Mouse (Mus musculus) hindbrain, postnatal 0 days (tissue): ENCODE results near the gene Dvl3. TPM values are rescaled to one million over a fixed set of nuclear protein-coding genes. Genes with fewer than 3 reads are reported as not detected.
"Not testable (repeated sequence)": the region's sequence is repeated elsewhere in the genome, so short reads cannot be mapped to it uniquely, and the experiment has no call there.

Source experiments
- ATAC-seq: fragments of 200-750 bp; cut with Nextera tagmentation; 2 replicates; pipeline ENCODE4 v1.8.0; 2017; ENCODE audit warnings: mild to moderate bottlenecking, moderate TSS enrichment, moderate library complexity
- DNase-seq: peaks from one replicate; pipeline ENCODE4 v3.0.0-alpha.2; 2015; ENCODE audit warnings: low spot score
- H3K27ac ChIP-seq: fragments of 300-500 bp; sonication (generic); 2 replicates; pipeline ENCODE4 v1.5.1; 2014; ENCODE audit warnings: mild to moderate bottlenecking
- H3K27me3 ChIP-seq: fragments of 300-500 bp; sonication (generic); 2 replicates; pipeline ENCODE4 v1.6.1; 2014; ENCODE audit warnings: low read length, mixed read lengths; ENCODE audit not compliant: insufficient read depth
- H3K36me3 ChIP-seq: fragments of 300-500 bp; sonication (generic); 2 replicates; pipeline ENCODE4 v1.6.1; 2014; ENCODE audit warnings: low read length, mixed read lengths; ENCODE audit not compliant: insufficient read depth
- H3K4me1 ChIP-seq: fragments of 300-500 bp; sonication (generic); 2 replicates; pipeline ENCODE4 v1.6.1; 2014; ENCODE audit warnings: antibody characterized with exemption, low read length, mixed read lengths; ENCODE audit not compliant: insufficient read depth
- H3K4me2 ChIP-seq: fragments of 300-500 bp; sonication (generic); 2 replicates; pipeline ENCODE4 v1.6.1; 2014; ENCODE audit warnings: low read depth, mild to moderate bottlenecking, low read length, moderate library complexity, mixed read lengths
- H3K4me3 ChIP-seq: fragments of 300-500 bp; sonication (generic); 2 replicates; pipeline ENCODE4 v1.5.1; 2014; ENCODE audit warnings: low read length
- H3K9ac ChIP-seq: fragments of 300-500 bp; sonication (generic); replicated peaks from 2 replicates; pipeline ENCODE4 v1.6.1; 2014; ENCODE audit warnings: mild to moderate bottlenecking, low read length, moderate library complexity, mixed read lengths
- H3K9me3 ChIP-seq: fragments of 300-500 bp; sonication (generic); 2 replicates; pipeline ENCODE4 v1.6.1; 2016; ENCODE audit warnings: low read length, mixed read lengths
- CTCF ChIP-seq: IDR thresholded peaks from 2 replicates; pipeline ENCODE4 v1.5.1; 2016; ENCODE audit warnings: antibody characterized with exemption, control low read depth, low read depth
- WGBS: fragments of 180-500 bp; shearing (Covaris S2); extraction: QIAGEN DNeasy Blood & Tissue Kit; methylation state at CpG from one replicate; pipeline ENCODE4 v1.1.7; 2014; 5-methylcytosine and 5-hydroxymethylcytosine counted together
- polyA plus RNA-seq: library from polyadenylated mRNA; unstranded; fragments of >200 nt; fragmentation: Nextera tagmentation; extraction: Ambion mirVana; gene quantifications from 2 replicates; pipeline ENCODE4 v1.2.1, GENCODE M21; 2015
- total RNA-seq: library from RNA; depleted of rRNA; stranded (reverse); fragments of >200 nt; gene quantifications from 2 replicates; pipeline ENCODE4 v1.2.3, GENCODE M21; 2014

Gene Dvl3
- total and polyA plus RNA-seq, 2 experiments from 2014 or later = 25.7 to 44.3 TPM

DNA sequence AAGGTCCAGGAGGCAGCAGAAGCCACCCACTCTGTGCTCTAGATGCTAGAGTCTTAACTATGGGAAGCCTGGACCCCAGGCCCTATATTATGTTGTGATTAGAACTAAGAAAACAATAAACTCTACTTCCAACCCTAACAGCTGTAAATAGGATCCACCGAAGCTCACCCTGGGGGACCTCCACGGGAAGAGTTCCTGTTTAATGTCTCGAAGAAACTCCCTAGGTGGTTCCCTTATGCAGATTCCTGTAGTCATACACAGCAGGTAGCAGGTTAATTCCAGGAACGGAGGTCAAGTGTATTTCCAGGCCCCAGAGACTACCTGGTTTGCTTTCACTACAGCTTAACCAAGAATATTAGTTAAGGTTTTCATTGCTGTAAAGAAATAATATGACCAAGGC, 31.7 kb upstream of the Dvl3 start:
- H3K4me3 ChIP-seq = no peak overlapping the region
- 35% methylated on average over 4 of the region's 4 CpGs for WGBS
- no peaks in the 10 kb centered on the region for H3K27me3 ChIP-seq
- TF ChIP-seq CTCF = no peak
- no peaks in the 10 kb centered on the region for H3K4me1 ChIP-seq
- no peak for DNase-seq
- H3K36me3 ChIP-seq = no peaks in the 10 kb centered on the region
- no peak for ATAC-seq
- no peaks in the 10 kb centered on the region for H3K9me3 ChIP-seq
- H3K27ac ChIP-seq = no peak overlapping the region
- no peak overlapping the region for H3K4me2 ChIP-seq
- H3K9ac ChIP-seq = no peak overlapping the region

- H3K27me3 ChIP-seq = no peaks in the 10 kb centered on the region
- H3K4me2 ChIP-seq = no peak overlapping the region
- H3K9me3 ChIP-seq = no peaks in the 10 kb centered on the region
- H3K9ac ChIP-seq = no peak overlapping the region
- TF ChIP-seq CTCF = no peak
- no peak overlapping the region for H3K27ac ChIP-seq
- no peaks in the 10 kb centered on the region for H3K4me1 ChIP-seq
- H3K4me3 ChIP-seq = no peak overlapping the region
- DNase-seq (no peak), ATAC-seq (no peak)
- H3K36me3 ChIP-seq = no peaks in the 10 kb centered on the region
- WGBS = 54% methylated on average over 3 of the region's 3 CpGs
These were observed 30.7 kb upstream of the Dvl3 start for GRCm38 (mm10) chr16:20486048-20486447.

- DNase-seq = no peak
- Histone ChIP-seq H3K4me2 (no peak overlapping the region), H3K27me3 (no peaks in the 10 kb centered on the region), H3K4me1 (no peaks in the 10 kb centered on the region), H3K27ac (no peak overlapping the region), H3K36me3 (no peaks in the 10 kb centered on the region), H3K9me3 (no peaks in the 10 kb centered on the region), H3K4me3 (no peak overlapping the region), H3K9ac (no peak overlapping the region)
- WGBS = 91% methylated on average over 1 of the region's 1 CpGs
- ATAC-seq = no peak
- TF ChIP-seq CTCF = no peak
These were observed 28.6 kb upstream of the Dvl3 start for GRCm38 (mm10) chr16:20488151-20488550.

GRCm38 (mm10) chr16:20488751-20489150, 28.0 kb upstream of the Dvl3 start:
- H3K4me1 ChIP-seq, H3K27me3 ChIP-seq, H3K9ac ChIP-seq, H3K36me3 ChIP-seq, ATAC-seq, H3K9me3 ChIP-seq, H3K4me2 ChIP-seq, DNase-seq, H3K4me3 ChIP-seq, H3K27ac ChIP-seq: not testable (repeated sequence)
- 86% methylated on average over 9 of the region's 9 CpGs for WGBS

- Histone ChIP-seq H3K27ac (no peak overlapping the region), H3K9me3 (no peaks in the 10 kb centered on the region), H3K4me3 (no peak overlapping the region), H3K27me3 (no peaks in the 10 kb centered on the region), H3K9ac (no peak overlapping the region), H3K4me2 (no peak overlapping the region), H3K4me1 (no peaks in the 10 kb centered on the region), H3K36me3 (no peaks in the 10 kb centered on the region)
- TF ChIP-seq CTCF = no peak
- 85% methylated on average over 2 of the region's 2 CpGs for WGBS
- DNase-seq (no peak), ATAC-seq (no peak)
These were observed 27.5 kb upstream of the Dvl3 start for GRCm38 (mm10) chr16:20489233-20489632.

GRCm38 (mm10) chr16:20490581-20490980, 26.2 kb upstream of the Dvl3 start:
- ATAC-seq (no peak), DNase-seq (no peak)
- Histone ChIP-seq H3K9ac (no peak overlapping the region), H3K4me2 (no peak overlapping the region), H3K27me3 (no peaks in the 10 kb centered on the region), H3K27ac (no peak overlapping the region), H3K4me3 (no peak overlapping the region), H3K36me3 (no peaks in the 10 kb centered on the region), H3K9me3 (no peaks in the 10 kb centered on the region), H3K4me1 (no peaks in the 10 kb centered on the region)
- WGBS = 56% methylated on average over 2 of the region's 2 CpGs
- no peak for TF ChIP-seq CTCF

GRCm38 (mm10) chr16:20491301-20491700, 25.5 kb upstream of the Dvl3 start:
- Histone ChIP-seq H3K9ac (no peak overlapping the region), H3K9me3 (no peaks in the 10 kb centered on the region), H3K27ac (no peak overlapping the region), H3K4me2 (no peak overlapping the region), H3K27me3 (no peaks in the 10 kb centered on the region), H3K36me3 (no peaks in the 10 kb centered on the region), H3K4me3 (no peak overlapping the region), H3K4me1 (no peaks in the 10 kb centered on the region)
- ATAC-seq (no peak), DNase-seq (no peak)
- no peak for TF ChIP-seq CTCF
- WGBS = 74% methylated on average over 2 of the region's 2 CpGs
